Mouse (Mus musculus) forebrain, embryonic 12.5 days (tissue): ENCODE data around the gene Src. TPM values are rescaled to one million over a fixed set of nuclear protein-coding genes. Genes with fewer than 3 reads are reported as not detected.

ENCODE experiments used
- ATAC-seq: fragments of 200-750 bp; cut with Nextera tagmentation; 2 replicates; pipeline ENCODE4 v1.8.0; 2017; ENCODE audit warnings: moderate TSS enrichment; ENCODE audit not compliant: low FRiP score
- H3K27ac ChIP-seq: fragments of 300-500 bp; sonication (generic); 2 replicates; pipeline ENCODE4 v1.5.1; 2016; ENCODE audit warnings: mild to moderate bottlenecking
- H3K27me3 ChIP-seq: fragments of 300-500 bp; sonication (generic); 2 replicates; pipeline ENCODE4 v1.6.1; 2016; ENCODE audit warnings: mild to moderate bottlenecking
- H3K36me3 ChIP-seq: fragments of 300-500 bp; sonication (generic); replicated peaks from 2 replicates; pipeline ENCODE4 v1.6.1; 2016; ENCODE audit warnings: mild to moderate bottlenecking
- H3K4me1 ChIP-seq: fragments of 300-500 bp; sonication (generic); 2 replicates; pipeline ENCODE4 v1.6.1; 2016
- H3K4me2 ChIP-seq: fragments of 300-500 bp; sonication (generic); 2 replicates; pipeline ENCODE4 v1.6.1; 2016; ENCODE audit warnings: mild to moderate bottlenecking, moderate library complexity
- H3K4me3 ChIP-seq: fragments of 300-500 bp; sonication (generic); replicated peaks from 2 replicates; pipeline ENCODE4 v1.5.1; 2016; ENCODE audit warnings: mild to moderate bottlenecking
- H3K9ac ChIP-seq: fragments of 300-500 bp; sonication (generic); 2 replicates; pipeline ENCODE4 v1.6.1; 2016; ENCODE audit warnings: mild to moderate bottlenecking
- H3K9me3 ChIP-seq: fragments of 300-500 bp; sonication (generic); 2 replicates; pipeline ENCODE4 v1.6.1; 2016
- WGBS: fragments of 180-500 bp; shearing (Covaris S2); methylation state at CpG from one replicate; pipeline ENCODE4 v1.1.7; 2016; 5-methylcytosine and 5-hydroxymethylcytosine counted together
- polyA plus RNA-seq: library from polyadenylated mRNA; unstranded; fragments of >200 nt; fragmentation: Nextera tagmentation; extraction: Ambion mirVana; gene quantifications from 2 replicates; pipeline ENCODE4 v1.2.1, GENCODE M21; 2016

Src gene
- polyA plus RNA-seq, 1 experiment from 2014 or later: 35.1 TPM

GRCm38 (mm10) chr2:157418609-157419071 is 396 bp downstream of the Src start:
- WGBS: 0% methylated on average over 7 of the region's 7 CpGs
- Histone ChIP-seq H3K4me3 (no peak overlapping the region), H3K4me1 (peaks cover 24% of the 10 kb centered on the region), H3K9me3 (no peaks in the 10 kb centered on the region), H3K36me3 (no peaks in the 10 kb centered on the region), H3K9ac (no peak overlapping the region), H3K27me3 (no peaks in the 10 kb centered on the region), H3K4me2 (no peak overlapping the region), H3K27ac (0 out of 2 replicates have a peak overlapping the region, but pooled peaks have one; percentile 25)
- ATAC-seq: 0 out of 2 replicates have a peak, but pooled peaks have one; percentile 25

GRCm38 (mm10) chr2:157419506-157419905 is 1.3 kb downstream of the Src start:
- Histone ChIP-seq H3K9ac (no peak overlapping the region), H3K4me1 (peaks cover 26% of the 10 kb centered on the region), H3K36me3 (no peaks in the 10 kb centered on the region), H3K4me3 (no peak overlapping the region), H3K27ac (no peak overlapping the region), H3K4me2 (no peak overlapping the region), H3K27me3 (no peaks in the 10 kb centered on the region), H3K9me3 (no peaks in the 10 kb centered on the region)
- no peak for ATAC-seq

- no peak overlapping the region for H3K9ac ChIP-seq
- WGBS: 84% methylated on average over 4 of the region's 4 CpGs
- no peak overlapping the region for H3K27ac ChIP-seq
- no peak overlapping the region for H3K4me3 ChIP-seq
- H3K4me1 ChIP-seq: peaks cover 33% of the 10 kb centered on the region
- H3K36me3 ChIP-seq: no peaks in the 10 kb centered on the region
- no peak for ATAC-seq
- H3K9me3 ChIP-seq: no peaks in the 10 kb centered on the region
- no peak overlapping the region for H3K4me2 ChIP-seq
- no peaks in the 10 kb centered on the region for H3K27me3 ChIP-seq
Measured at GRCm38 (mm10) chr2:157420404-157420803, 2.2 kb downstream of the Src start.

GRCm38 (mm10) chr2:157422062-157422655 is 3.9 kb downstream of the Src start:
- Histone ChIP-seq H3K27me3 (no peaks in the 10 kb centered on the region), H3K36me3 (0 out of 2 replicates have a peak, but pooled peaks cover 2% of the 10 kb centered on the region), H3K4me3 (no peak overlapping the region), H3K9me3 (no peaks in the 10 kb centered on the region), H3K9ac (no peak overlapping the region), H3K4me1 (peaks cover 50% of the 10 kb centered on the region), H3K27ac (no peak overlapping the region), H3K4me2 (no peak overlapping the region)
- WGBS: 75% methylated on average over 11 of the region's 11 CpGs
- ATAC-seq: no peak

- peak overlapping the region; percentile 89 for H3K4me2 ChIP-seq
- H3K9me3 ChIP-seq: no peaks in the 10 kb centered on the region
- 0 out of 2 replicates have a peak, but pooled peaks cover 3% of the 10 kb centered on the region for H3K36me3 ChIP-seq
- 48% methylated on average over 11 of the region's 11 CpGs for WGBS
- peak overlapping the region; percentile 89; the same call in 1 of the 2 replicates for H3K4me3 ChIP-seq
- peak overlapping the region; percentile 57 for H3K27ac ChIP-seq
- peak overlapping the region; percentile 99 for H3K9ac ChIP-seq
- H3K4me1 ChIP-seq: peaks cover 57% of the 10 kb centered on the region
- ATAC-seq: peak; percentile 1; the same call in 1 of the 2 replicates
- H3K27me3 ChIP-seq: no peaks in the 10 kb centered on the region
Measured at GRCm38 (mm10) chr2:157422854-157423705, 4.8 kb downstream of the Src start.

- H3K4me2 ChIP-seq: peak overlapping the region; percentile 89
- H3K27me3 ChIP-seq: no peaks in the 10 kb centered on the region
- peak; percentile 36 for ATAC-seq
- H3K27ac ChIP-seq: peak overlapping the region; percentile 92
- H3K36me3 ChIP-seq: peaks cover 9% of the 10 kb centered on the region
- peak overlapping the region; percentile 89 for H3K4me3 ChIP-seq
- no peaks in the 10 kb centered on the region for H3K9me3 ChIP-seq
- 8% methylated on average over 15 of the region's 21 CpGs for WGBS
- peak overlapping the region; percentile 99 for H3K9ac ChIP-seq
- H3K4me1 ChIP-seq: peaks cover 51% of the 10 kb centered on the region
Measured at GRCm38 (mm10) chr2:157423706-157424125, 5.5 kb downstream of the Src start.

- Histone ChIP-seq H3K36me3 (peaks cover 13% of the 10 kb centered on the region), H3K27ac (peak overlapping the region; percentile 92), H3K4me1 (peaks cover 49% of the 10 kb centered on the region), H3K9ac (peak overlapping the region; percentile 99), H3K27me3 (no peaks in the 10 kb centered on the region), H3K4me3 (peak overlapping the region; percentile 89), H3K4me2 (peak overlapping the region; percentile 89), H3K9me3 (no peaks in the 10 kb centered on the region)
- WGBS: 1% methylated on average over 62 of the region's 98 CpGs
- ATAC-seq: peak; percentile 39
Measured at GRCm38 (mm10) chr2:157424126-157424903, 6.1 kb downstream of the Src start.

GRCm38 (mm10) chr2:157424904-157425642 is 6.8 kb downstream of the Src start:
- Histone ChIP-seq H3K4me2 (peak overlapping the region; percentile 89), H3K4me1 (peaks cover 55% of the 10 kb centered on the region), H3K27me3 (no peaks in the 10 kb centered on the region), H3K9ac (peak overlapping the region; percentile 99), H3K9me3 (no peaks in the 10 kb centered on the region), H3K4me3 (peak overlapping the region; percentile 89), H3K36me3 (peaks cover 13% of the 10 kb centered on the region), H3K27ac (peak overlapping the region; percentile 92)
- peak; percentile 31 for ATAC-seq
- 64% methylated on average over 16 of the region's 16 CpGs for WGBS

- no peak for ATAC-seq
- Histone ChIP-seq H3K4me2 (peak overlapping the region; percentile 89), H3K4me3 (peak overlapping the region; percentile 89), H3K27ac (peak overlapping the region; percentile 92), H3K9ac (peak overlapping the region; percentile 99; the same call in 1 of the 2 replicates), H3K27me3 (no peaks in the 10 kb centered on the region), H3K9me3 (no peaks in the 10 kb centered on the region), H3K4me1 (peaks cover 60% of the 10 kb centered on the region), H3K36me3 (peaks cover 15% of the 10 kb centered on the region)
- WGBS: 88% methylated on average over 6 of the region's 6 CpGs
Measured at GRCm38 (mm10) chr2:157425643-157425988, 7.4 kb downstream of the Src start.

- ATAC-seq: no peak
- Histone ChIP-seq H3K27ac (peak overlapping the region; percentile 92; the same call in 1 of the 2 replicates), H3K4me1 (peaks cover 66% of the 10 kb centered on the region), H3K36me3 (peaks cover 17% of the 10 kb centered on the region), H3K4me2 (peak overlapping the region; percentile 89), H3K9ac (0 out of 2 replicates have a peak overlapping the region, but pooled peaks have one; percentile 12), H3K4me3 (0 out of 2 replicates have a peak overlapping the region, but pooled peaks have one; percentile 89), H3K9me3 (no peaks in the 10 kb centered on the region), H3K27me3 (no peaks in the 10 kb centered on the region)
- WGBS: 80% methylated on average over 6 of the region's 6 CpGs
Measured at GRCm38 (mm10) chr2:157426171-157426570, 7.9 kb downstream of the Src start.

- 0 out of 2 replicates have a peak overlapping the region, but pooled peaks have one; percentile 29 for H3K9ac ChIP-seq
Measured at GRCm38 (mm10) chr2:157427164-157427563, 8.9 kb downstream of the Src start.

More at GRCm38 (mm10) chr2:157427164-157427563, 8.9 kb downstream of the Src start:
- H3K27me3 ChIP-seq: no peaks in the 10 kb centered on the region
- 0 out of 2 replicates have a peak overlapping the region, but pooled peaks have one; percentile 38 for H3K27ac ChIP-seq
- no peak for ATAC-seq
- H3K9me3 ChIP-seq: no peaks in the 10 kb centered on the region
- no peak overlapping the region for H3K4me3 ChIP-seq
- H3K4me1 ChIP-seq: peaks cover 75% of the 10 kb centered on the region
- H3K36me3 ChIP-seq: peaks cover 23% of the 10 kb centered on the region
- H3K4me2 ChIP-seq: no peak overlapping the region
- WGBS: 90% methylated on average over 5 of the region's 5 CpGs
